Mouse (Mus musculus) lung, adult 2 months (tissue): Measurements from ENCODE around the gene Fbxl17.

ENCODE experiments used
- CTCF ChIP-seq: fragments of 200-500 bp; IDR thresholded peaks from 2 replicates; pipeline ENCODE4 v1.5.1; 2011; ENCODE audit warnings: mild to moderate bottlenecking, low read length, control low read depth; ENCODE audit not compliant: insufficient read depth
- POLR2A ChIP-seq: fragments of 200-500 bp; IDR thresholded peaks from 2 replicates; pipeline ENCODE4 v1.6.1; 2011; ENCODE audit warnings: low read depth, mild to moderate bottlenecking, control low read depth, low read length, borderline replicate concordance; ENCODE audit errors: extremely low read depth

DNA sequence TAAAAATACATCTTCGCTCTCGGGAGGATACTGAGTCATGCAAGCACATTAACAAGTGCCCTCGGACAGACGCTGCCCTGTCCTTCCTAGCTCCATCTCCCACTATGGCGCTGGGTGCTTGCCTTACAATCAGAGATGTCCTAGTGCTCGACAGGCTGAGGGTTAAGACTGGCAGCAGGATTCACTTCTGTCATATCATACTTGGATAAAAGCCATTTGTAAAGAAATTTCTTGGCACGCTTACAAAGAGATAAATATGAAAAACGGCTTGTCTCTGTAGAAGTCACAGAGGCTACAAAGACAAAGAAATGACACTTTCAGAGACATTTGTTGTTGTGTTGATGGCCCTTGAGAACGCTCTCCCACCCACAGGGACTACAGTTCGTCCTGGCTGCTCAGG is 412.6 kb downstream of the Fbxl17 start:
- TF ChIP-seq CTCF: no peak
- no peak for TF ChIP-seq POLR2A
